Mouse (Mus musculus) erythroblast, embryonic 14.5 days (primary cell): Measurements from ENCODE around the gene Asprv1. TPM values are rescaled to one million over a fixed set of nuclear protein-coding genes. Genes with fewer than 3 reads are reported as not detected.
A peak's percentile ranks its signal among the peaks of the same experiment; 100 is the strongest.

Experiments
- H3K27me3 ChIP-seq: 2 replicates; pipeline ENCODE4 v1.6.1; 2012; ENCODE audit warnings: inconsistent platforms; ENCODE audit not compliant: control insufficient read depth
- H3K36me3 ChIP-seq: 2 replicates; pipeline ENCODE4 v1.6.1; 2012; ENCODE audit warnings: mild to moderate bottlenecking, inconsistent platforms; ENCODE audit not compliant: control insufficient read depth
- H3K4me1 ChIP-seq: 2 replicates; pipeline ENCODE4 v1.6.1; 2012; ENCODE audit warnings: inconsistent platforms; ENCODE audit not compliant: control insufficient read depth
- H3K4me3 ChIP-seq: replicated peaks from 2 replicates; pipeline ENCODE3; 2012; ENCODE audit warnings: moderate library complexity, mild to moderate bottlenecking, inconsistent platforms
- H3K9me3 ChIP-seq: 2 replicates; pipeline ENCODE4 v1.6.1; 2012; ENCODE audit warnings: low read length, inconsistent platforms, mixed read lengths; ENCODE audit not compliant: control insufficient read depth
- GATA1 ChIP-seq: IDR thresholded peaks from 2 replicates; pipeline ENCODE4 v1.6.1; 2012; ENCODE audit warnings: low read length, inconsistent platforms, mixed read lengths
- TAL1 ChIP-seq: IDR thresholded peaks from 3 replicates; pipeline ENCODE4 v1.6.1; 2012; ENCODE audit warnings: low read length, inconsistent platforms, mixed read lengths
- polyA plus RNA-seq: library from polyadenylated mRNA; stranded (reverse); fragments of >175 nt; gene quantifications from 2 replicates; pipeline ENCODE4 v1.2.3, GENCODE M21; 2012

Asprv1 gene
- polyA plus RNA-seq, 1 experiment: not detected

GRCm38 (mm10) chr6:86668580-86669239, 40.7 kb downstream of the Asprv1 start, which contains the start of gene Mxd1:
Gene Mxd1 (minus strand): TSS chr6:86669161.
- Histone ChIP-seq H3K4me1 (peaks cover 63% of the 10 kb centered on the region), H3K27me3 (no peaks in the 10 kb centered on the region), H3K36me3 (peaks cover 78% of the 10 kb centered on the region), H3K4me3 (peak within 1 kb of the TSS; percentile 70), H3K9me3 (no peaks in the 10 kb centered on the region)
- no peak for TF ChIP-seq GATA1
- TF ChIP-seq TAL1: no peak

GRCm38 (mm10) chr6:86669240-86669727, 41.3 kb downstream of the Asprv1 start:
- Histone ChIP-seq H3K27me3 (no peaks in the 10 kb centered on the region), H3K4me1 (peaks cover 58% of the 10 kb centered on the region), H3K4me3 (peak overlapping the region; percentile 70), H3K36me3 (peaks cover 78% of the 10 kb centered on the region), H3K9me3 (no peaks in the 10 kb centered on the region)
- TF ChIP-seq TAL1 (no peak), GATA1 (no peak)

GRCm38 (mm10) chr6:86670873-86671272, 42.9 kb downstream of the Asprv1 start:
- Histone ChIP-seq H3K4me3 (no peak overlapping the region), H3K36me3 (peaks cover 77% of the 10 kb centered on the region), H3K4me1 (peaks cover 43% of the 10 kb centered on the region), H3K27me3 (no peaks in the 10 kb centered on the region), H3K9me3 (no peaks in the 10 kb centered on the region)
- TF ChIP-seq GATA1 (no peak), TAL1 (no peak)

GRCm38 (mm10) chr6:86678341-86678740, 50.4 kb downstream of the Asprv1 start:
- TF ChIP-seq TAL1 (no peak), GATA1 (no peak)

More at GRCm38 (mm10) chr6:86678341-86678740, 50.4 kb downstream of the Asprv1 start:
- Histone ChIP-seq H3K4me3 (no peak overlapping the region), H3K9me3 (no peaks in the 10 kb centered on the region), H3K36me3 (peaks cover 96% of the 10 kb centered on the region), H3K27me3 (no peaks in the 10 kb centered on the region), H3K4me1 (peaks cover 9% of the 10 kb centered on the region)

Other genes with a start within 250 kb of the Asprv1 start
- 0.08 and 0.46 TPM in 2 replicates for gene Pcyox1, start 231.0 kb upstream of the Asprv1 start, polyA plus RNA-seq
- gene Tia1, start 223.9 kb upstream of the Asprv1 start, polyA plus RNA-seq: 0.58 and 0.72 TPM in 2 replicates
- not detected in 2 replicates for gene Gm44790, start 201.5 kb upstream of the Asprv1 start, polyA plus RNA-seq
- gene C87436, start 189.8 kb upstream of the Asprv1 start, polyA plus RNA-seq: 0.84 and 1.5 TPM in 2 replicates
- 148 and 149 TPM in 2 replicates for gene Pcbp1, start 101.8 kb upstream of the Asprv1 start, polyA plus RNA-seq
- gene Mxd1, start 41.0 kb downstream of the Asprv1 start, polyA plus RNA-seq: 11.9 and 12.6 TPM in 2 replicates
- gene Snrnp27, start 56.4 kb downstream of the Asprv1 start, polyA plus RNA-seq: 27.7 and 41.0 TPM in 2 replicates
- 0.19 and 1.0 TPM in 2 replicates for gene Gmcl1, start 105.2 kb downstream of the Asprv1 start, polyA plus RNA-seq
- not detected in 2 replicates for gene Anxa4, start 165.4 kb downstream of the Asprv1 start, polyA plus RNA-seq
- 0.32 and 0.71 TPM in 2 replicates for gene Aak1, start 221.4 kb downstream of the Asprv1 start, polyA plus RNA-seq